Mouse (Mus musculus): ENCODE results near the gene Palmd.
A peak's percentile ranks its signal among the peaks of the same experiment; 100 is the strongest.

Gene Palmd

DNA sequence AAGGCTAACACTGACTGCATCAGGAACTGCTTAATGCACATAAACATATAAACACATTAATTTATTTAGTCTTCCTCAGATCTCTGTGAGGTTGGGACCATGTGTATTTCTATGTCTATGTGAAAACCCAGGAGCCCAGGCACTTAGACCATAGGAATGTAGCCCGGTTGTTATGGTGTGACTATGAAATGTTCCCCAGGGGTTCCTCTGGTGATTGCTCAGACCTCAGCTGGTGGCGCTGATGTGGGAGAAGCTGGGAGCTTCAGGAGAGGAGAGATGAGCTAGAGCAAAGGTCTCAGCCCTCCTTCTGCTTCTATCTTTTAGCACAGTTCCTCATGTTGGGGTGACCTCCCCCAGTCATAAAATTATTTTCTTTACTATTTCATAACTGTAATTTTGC is 8.4 kb downstream of the Palmd start:
- DNase-seq (ENCODE audit: low spot score) = no peak

DNA sequence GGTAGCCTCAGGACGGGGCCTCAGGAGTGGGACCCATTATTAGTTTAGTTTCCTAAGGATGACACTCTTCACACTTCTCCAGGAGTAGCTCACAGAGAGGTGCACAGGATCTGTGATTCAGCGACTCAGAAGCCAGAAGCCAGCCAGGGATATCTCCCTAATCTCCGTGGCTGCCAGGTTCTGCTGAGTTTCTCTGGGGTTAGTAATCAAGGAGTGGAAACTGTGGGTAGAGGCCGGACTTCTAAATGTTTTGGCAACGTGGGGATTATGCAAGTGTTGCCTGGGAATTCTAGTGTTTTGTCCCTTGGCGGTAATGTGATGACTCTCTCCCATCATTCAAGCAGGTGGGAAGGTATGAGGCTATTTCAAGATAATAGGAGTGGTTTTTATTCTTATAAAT is 13.7 kb downstream of the Palmd start:
- peak; percentile 51 for DNase-seq (ENCODE audit: low spot score)

DNA sequence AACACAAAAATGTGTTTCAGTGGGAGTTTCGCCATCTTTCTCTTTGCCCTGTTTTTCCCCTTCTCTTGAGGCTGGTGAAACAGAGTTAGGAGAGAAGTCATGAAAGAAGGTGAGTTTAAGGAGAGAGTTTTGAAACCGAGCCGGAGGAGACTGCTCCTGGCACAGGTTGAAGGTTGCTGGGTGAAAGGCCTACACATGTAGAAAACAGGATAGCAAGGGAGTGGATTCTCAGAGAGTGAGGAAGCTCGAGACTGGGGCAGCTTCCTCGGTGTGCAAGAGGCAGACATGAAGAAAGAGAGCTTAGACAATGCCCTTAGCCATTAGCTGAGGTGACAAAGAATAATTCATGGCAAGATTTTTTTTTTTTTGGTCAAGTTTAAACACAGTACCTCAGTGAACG is 15.4 kb downstream of the Palmd start:
- DNase-seq (ENCODE audit: low spot score) = no peak

DNA sequence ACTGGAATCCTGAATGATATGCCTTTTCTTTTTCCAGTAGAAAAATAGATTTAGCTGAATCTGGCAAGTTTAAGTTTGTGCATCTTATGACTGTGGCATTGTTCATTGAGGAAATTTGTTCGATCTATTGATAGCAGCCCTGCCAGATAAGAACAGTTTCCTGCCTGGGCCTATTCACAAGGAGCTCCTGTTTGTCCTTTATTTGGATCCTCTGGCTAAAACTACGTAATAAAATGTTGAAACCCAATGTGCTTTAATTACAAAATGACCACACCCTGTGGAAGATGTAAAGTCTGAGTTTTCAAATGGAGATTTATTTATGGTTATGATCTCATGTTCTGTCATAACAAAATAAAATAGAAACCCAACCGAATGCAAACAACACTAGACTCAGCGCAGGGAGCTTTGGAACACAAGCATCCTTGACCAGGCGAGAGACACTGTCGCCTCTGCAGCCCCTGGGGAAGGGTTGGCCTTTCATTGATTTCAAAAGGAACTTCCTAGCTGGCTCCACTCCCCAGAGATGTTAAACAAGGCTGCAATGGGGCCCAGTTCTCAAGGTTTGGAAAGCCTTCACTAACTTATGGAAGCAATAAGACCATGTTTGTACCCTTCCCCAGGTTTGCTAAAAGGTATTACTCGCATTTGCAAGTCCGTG is 16.4 kb downstream of the Palmd start:
- no peak for DNase-seq (ENCODE audit: low spot score)

DNA sequence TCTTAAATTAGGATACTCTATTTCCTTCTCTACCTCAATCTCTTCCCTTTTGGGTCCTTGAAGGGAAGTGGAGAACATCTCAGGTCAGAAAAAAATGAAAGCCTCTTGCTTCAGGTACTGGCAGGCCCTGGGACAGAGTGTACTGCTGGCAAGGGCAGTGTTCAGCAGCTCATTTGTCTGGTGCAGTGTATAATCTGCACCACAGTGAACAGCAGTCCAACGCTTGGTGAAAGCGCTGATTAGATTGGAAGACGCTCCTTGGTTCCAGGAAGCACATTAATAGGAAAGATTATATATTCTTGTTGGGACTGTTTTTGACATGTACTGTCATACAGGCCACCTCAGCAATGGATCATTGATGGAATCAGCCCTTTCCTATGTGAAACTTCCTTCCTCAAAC is 17.3 kb downstream of the Palmd start:
- DNase-seq (ENCODE audit: low spot score) = no peak

DNA sequence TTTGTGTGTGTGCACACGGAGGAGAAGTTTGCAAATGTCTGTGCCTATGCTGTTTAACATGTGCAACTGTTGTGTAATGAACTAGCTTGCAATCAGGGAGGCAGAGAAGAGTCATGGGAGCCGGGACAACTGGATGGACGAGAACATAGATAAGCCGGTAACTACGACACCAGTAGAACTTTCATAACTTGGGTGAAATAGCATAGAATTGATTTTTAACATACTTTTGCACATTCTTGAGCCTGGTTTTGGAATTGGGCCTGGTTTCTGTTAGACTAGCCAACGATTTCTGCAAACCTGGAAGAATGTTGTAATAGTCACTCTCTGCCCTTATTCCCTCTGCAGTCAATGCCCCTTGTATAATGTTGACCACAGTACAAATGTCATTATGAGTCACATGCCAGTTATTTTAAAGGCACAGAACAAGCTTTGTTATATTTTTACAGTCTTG is 18.1 kb downstream of the Palmd start:
- DNase-seq (ENCODE audit: low spot score) = peak; percentile 96

DNA sequence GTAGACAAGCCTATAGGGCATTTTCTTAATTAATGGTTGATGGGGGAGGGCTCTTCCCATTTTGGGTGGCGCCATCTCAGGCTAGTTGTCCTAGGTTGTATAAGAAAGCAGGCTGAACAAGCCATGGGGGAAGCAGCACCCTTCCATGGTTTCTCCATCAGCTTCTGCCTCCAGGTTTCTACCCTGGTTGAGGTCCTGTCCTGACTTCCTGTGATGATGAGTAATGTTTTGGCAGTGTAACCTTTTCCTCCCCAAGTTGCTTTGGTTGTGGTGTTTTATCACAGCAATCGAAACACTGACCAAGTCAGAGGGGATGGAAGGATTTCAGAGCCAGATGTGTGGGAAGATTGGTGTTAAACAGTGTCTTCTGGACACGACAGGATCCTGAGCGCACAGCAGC is 22.3 kb downstream of the Palmd start:
- DNase-seq (ENCODE audit: low spot score) = no peak

DNA sequence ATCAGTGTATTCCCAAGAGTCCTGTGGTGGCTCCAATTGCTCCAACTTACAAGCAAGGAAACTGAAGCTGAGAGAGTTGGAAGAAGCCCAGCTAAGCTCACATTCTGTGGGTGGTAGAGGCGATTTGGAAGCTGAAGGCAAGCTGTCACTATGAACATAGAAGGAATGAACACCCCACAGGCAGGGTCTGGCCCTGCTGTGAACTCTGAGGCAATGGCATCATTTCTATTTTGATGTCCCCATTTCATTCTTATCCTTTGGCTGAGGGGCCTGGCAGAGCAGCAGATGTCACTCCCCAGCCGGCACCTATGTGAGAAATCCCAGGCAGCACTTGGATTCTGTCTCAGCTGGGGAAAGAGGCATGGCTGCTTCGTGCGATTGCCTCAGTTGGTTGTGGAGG is 25.4 kb downstream of the Palmd start:
- no peak for DNase-seq (ENCODE audit: low spot score)

DNA sequence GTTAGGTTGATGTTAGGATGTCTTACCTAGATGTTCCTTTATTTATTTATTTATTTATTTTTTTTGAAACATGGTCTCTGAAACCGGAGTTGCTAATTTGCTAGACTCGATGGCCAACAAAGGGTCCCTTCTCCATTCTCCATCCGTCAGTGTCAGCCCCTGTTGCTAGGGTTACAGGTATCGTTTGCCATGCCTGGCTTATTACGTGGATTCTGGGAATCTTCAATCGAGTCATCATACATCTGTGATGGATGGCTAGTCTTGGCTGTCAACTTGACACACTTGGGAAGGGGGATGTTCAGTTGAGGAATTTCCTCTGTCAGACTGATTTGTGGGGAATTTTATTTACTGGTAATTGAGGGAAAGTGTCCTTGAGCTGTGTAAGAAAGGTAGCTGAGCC is 26.0 kb downstream of the Palmd start:
- no peak for DNase-seq (ENCODE audit: low spot score)

DNA sequence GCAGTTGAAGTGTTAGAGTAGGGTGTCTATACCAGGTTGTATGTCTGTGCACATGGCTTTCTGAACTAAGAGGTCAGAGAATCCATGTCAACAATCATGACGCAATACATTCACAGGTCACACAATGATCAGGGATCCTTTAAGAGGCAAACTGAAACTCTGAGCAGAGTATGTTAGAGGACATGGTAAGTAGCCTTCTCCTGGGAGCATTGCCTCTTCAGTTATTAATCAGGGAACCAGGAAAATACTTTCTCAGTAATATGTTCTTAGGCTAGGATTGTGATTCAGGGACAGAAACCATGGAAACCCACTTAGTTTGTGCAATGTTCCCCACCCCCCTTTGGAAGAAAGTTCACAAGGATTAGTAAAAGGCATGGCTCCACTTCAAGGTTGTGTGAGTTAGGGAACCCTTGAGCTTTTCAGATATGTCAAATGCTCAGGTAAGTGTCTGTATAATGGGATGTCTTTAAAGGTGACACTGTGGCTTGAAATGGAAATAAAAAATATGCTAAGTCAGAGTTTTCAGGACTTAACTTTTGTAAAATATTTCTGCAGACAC is 27.1 kb downstream of the Palmd start:
- peak; percentile 57 for DNase-seq (ENCODE audit: low spot score)

DNA sequence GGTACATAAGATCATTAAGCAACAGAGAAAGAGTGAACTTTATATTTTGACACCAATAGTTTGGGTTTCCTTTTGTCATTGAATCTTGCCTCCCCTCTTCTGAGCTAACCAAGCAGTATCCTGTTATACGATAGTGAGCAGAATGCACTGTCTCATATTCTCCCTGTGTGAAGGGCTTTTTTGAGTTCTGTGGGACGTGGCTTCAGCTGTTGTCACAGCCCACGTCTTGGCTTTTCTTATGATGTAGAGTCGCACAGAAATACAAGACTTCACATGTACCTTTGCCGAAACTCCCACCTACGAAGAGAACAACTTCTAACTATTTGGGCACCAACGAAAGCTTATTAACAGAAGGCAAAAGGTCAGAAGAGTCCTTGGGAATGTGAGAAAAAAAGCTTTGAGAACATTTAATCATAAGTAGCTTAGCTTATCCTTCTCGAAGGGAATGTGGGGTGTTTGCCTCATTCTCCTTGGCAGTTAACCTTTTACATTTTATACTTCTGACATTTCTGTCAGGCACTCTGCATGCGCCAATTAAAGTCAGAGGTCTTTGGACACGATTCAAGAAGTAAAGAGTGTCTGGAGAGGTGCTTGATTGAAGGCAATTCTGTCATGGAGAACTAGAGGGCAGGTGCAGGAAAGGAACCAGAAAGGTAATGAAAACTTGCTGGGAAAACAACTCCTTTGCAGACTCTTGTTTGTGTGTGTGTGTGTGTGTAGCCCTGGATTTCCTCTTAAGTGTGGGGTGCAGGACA is 27.8 kb downstream of the Palmd start:
- DNase-seq (ENCODE audit: low spot score) = peak; percentile 60

DNA sequence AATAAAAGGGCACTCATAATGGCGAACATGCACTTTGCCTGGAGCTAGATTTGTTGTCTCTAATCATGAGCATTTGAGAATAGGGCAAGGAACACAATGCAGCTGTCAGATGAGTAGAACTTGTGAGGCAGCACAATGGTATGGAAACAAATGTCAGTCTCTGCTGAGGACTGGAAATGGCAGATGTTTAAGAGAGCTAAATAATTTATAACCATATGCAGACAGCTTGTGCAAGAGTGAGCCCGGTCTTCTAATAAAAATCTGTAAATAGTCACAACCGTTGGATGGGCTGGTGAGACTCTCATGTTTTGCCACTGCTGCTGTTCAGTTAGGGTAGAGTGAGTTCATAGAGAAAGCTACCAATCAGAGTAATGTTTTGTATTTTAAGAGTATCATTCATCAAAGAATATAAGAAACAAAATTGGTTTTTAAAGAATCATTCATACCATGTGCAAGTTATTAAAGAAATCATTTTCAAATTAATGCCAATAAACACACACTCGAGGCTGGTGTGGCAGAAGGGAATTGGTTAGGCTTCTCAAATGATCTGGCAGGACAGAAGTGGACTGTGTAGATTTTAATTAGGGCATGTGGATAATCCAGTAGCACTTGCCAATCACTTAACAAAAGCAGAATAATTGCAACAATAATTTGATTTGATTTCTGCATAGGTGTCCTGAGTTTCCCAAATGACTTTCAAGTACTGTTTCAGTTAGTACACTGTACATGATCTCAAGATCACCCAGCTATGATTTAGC is 31.7 kb downstream of the Palmd start:
- DNase-seq (ENCODE audit: low spot score) = no peak

DNA sequence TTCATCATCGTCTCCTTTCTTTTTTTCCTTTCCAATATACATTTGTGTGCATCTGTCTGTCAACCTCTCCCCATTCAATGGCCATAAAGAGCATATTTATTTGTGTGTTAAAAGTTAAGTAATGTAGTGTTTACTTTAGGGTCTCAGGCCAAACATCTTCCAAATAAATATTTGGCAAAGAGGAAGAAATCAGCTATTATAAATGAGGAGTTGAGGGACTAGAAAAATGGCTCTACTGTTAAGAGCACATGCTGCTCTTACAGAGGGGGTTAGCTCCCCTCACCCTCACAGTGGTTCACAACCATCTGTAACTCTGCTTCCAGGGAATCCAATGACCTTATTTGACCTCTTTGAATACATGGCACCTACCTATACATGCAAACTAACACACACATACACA is 35.6 kb downstream of the Palmd start:
- DNase-seq (ENCODE audit: low spot score) = no peak

DNA sequence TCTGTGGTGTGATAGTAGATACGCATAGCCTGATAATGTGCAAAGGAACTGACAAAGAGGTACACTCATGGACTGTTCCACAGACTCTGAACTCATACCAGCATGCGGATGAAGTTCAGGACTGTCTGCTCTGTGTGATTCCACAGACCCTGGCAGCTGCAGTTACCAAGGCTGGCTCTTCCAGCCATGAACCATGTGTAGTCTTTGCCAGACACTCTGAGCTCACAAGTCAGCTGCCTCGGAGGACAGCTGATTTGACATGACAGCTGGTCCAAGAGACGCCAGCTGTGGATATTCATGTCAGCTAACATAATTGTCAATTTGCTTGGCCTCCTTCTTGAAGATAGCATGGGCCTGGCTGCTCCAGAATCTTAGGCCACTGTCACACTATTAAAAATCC is 39.8 kb downstream of the Palmd start:
- no peak for DNase-seq (ENCODE audit: low spot score)

DNA sequence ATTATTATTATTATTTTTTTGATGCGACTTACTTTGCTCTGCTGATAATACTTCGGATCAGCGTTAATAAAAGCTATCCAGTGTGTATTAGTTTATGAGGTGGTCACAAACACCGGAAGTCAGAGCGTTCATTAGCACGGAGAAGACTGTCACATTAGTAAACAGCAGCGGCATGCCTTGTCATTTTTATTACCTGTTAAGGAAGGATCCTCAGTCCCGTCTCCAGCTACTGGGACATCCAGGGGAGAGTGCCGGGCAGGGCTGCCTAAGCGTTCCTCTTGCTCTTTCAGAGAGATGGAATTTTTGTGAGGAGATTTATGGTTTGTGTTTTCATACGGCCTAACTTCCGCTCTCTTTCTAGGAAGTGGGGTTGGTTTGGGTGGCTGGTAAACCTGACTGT is 45.7 kb downstream of the Palmd start:
- no peak for DNase-seq (ENCODE audit: low spot score)

DNA sequence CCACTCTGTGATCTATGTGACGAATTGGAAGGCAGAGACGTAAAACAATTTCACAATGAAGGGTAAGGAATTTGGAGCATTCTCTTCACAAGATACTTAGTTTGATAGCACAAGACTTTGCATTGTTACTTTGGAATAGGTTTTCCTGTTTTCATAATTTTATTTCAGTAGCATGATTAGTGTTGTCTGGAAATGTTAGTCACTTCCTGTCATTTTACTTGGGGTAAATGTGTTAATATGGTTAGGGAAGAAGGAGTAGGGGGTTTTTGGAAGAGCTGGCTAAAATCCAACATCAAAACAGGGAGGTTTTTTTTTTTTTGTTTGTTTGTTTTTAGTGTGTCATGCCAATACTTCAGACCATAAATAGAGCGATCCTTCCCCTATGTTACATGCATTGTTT is 47.3 kb downstream of the Palmd start:
- no peak for DNase-seq (ENCODE audit: low spot score)

DNA sequence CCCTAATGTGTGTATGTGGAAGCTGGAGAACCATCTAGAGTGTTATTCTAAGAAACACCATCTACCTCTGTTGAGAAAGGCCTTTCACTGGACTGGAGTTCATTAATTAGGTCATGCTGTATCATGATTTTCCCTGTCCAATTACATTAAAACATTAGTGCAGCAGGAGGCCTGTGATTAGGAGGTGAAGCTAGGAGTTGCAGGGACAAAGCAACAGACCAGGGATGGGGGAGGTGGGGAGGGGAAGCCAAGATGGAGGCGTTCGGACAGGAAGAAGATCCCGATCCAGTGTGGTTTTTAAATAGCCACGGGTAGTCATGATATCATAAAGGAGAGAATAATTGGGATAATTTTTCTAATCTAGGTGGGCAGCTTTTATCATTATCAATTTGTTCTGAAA is 51.8 kb downstream of the Palmd start:
- no peak for DNase-seq (ENCODE audit: low spot score)

DNA sequence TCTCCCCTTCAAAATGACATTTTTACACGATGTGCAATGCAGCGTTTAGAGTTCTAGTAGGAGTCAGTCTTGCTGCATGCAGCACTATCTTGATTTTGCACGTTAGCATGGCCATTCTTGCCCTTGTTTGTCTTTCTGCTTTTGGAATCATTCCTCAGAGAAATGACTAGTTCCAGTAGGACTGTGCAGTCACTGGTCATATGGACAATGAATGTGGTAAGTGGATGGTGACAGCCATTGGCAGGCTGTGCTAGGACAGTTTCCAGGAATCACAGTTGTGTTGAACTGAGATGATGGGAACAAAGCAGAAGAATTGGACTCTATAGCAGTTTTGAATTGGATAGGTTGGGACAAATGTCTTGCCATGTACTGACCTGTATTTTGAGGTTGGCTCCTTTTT is 53.9 kb downstream of the Palmd start:
- DNase-seq (ENCODE audit: low spot score) = peak; percentile 45

DNA sequence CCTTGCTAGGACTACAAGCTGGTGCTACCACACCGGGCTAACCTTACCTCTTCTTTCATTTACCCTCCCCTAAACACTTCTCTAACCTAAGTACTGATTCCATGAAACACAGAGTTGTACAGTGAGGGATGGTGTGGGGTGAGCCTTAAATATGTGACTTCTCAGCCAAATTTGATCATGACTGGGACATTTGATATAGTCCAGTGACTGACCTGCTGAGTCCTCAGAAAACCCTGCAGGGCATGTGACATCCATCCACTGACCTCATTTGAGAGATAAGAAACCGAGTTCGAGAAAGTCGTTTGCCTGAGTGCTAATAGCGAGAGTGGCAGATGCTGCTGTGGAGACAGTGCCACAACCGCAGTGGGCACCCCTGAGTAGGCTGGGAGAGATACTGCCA is 54.4 kb downstream of the Palmd start:
- no peak for DNase-seq (ENCODE audit: low spot score)

DNA sequence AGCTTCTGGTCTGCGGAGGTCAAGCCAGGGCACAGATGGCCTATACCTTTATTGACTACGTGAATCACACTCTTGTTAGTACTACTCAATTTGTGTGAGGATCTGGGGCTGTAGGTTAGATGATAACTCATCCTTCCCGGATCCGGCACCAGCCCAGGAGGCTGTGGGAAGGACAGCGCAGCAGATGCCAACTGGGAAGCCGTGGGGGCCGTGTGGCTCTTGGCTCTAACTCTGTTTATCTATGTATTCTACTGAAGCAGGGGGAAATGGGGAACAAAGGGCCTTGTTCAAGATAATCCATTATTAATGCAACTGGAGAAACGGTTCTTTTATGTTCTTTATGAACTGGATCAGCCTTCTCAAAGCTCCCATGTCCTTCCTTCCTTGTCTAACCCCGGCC is 62.2 kb downstream of the Palmd start:
- no peak for DNase-seq (ENCODE audit: low spot score)

DNA sequence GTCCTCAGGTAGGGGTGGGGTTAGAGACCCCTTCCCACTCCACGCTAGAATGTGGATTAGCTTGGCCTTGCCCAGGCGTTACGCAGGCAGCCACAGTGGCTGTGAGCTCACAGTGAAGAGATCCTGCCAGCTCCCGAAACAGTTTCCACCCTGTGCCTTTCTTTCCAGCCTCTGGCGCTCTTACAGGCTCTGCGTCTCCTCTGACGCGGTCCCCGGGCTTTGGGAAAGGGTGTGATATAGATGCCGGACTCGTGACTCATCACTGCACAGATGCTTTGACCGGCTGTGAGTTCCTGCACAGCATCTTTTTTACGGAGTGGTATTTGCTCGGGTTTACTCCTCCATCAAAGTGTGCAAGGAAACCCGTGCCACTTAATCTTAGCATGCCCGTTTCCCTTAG is 62.9 kb downstream of the Palmd start:
- DNase-seq (ENCODE audit: low spot score) = peak; percentile 70

DNA sequence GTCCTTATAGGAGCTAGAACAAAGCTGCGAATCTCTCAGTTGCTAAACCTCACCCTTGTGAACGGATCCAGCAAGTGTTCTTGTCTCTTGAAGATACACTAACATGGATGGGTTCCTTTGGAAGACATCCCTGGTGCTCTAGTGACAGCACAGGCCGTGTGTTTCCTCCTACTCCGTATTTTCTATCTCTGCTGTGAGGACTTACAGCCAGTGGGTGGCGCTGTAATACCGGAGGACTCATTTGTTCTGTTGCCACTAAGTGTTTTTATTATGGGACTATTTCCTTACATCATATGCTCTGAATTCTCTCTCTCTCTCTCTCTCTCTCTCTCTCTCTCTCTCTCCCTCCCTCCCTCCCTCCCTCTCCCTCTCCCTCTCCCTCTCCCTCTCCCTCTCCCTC is 64.6 kb downstream of the Palmd start:
- peak; percentile 86 for DNase-seq (ENCODE audit: low spot score)

DNA sequence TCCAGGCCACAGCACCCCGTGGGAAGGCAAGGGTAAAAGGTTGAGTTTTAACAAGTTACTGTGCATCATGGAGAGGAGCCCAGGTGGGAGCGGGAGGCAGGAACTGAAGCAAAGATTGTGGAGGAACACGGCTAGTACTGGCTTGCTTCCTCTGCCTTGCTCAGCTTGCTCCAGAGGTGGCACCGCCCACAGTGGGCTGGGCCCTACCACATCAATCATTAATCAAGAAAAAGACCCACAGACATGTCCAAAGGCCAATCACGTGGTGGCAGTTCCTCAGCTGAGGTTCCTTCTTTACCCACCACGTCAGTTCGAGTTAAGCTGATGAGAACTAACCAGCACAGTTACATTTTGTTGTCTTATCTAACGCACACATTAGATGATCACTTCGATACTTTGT is 75.9 kb downstream of the Palmd start:
- no peak for DNase-seq (ENCODE audit: low spot score)

All from adipocyte (in vitro differentiated cells).